Mouse (Mus musculus) layer of hippocampus, postnatal 36 days (tissue): ENCODE measurements around the gene Gm16181. TPM values are rescaled to one million over a fixed set of nuclear protein-coding genes. Genes with fewer than 3 reads are reported as not detected.
"Not testable (repeated sequence)": the region's sequence is repeated elsewhere in the genome, so short reads cannot be mapped to it uniquely, and the experiment has no call there.

Experiments
- DNase-seq, 2 experiments: peaks; one replicate each; pipeline ENCODE4 v3.0.0; 2022
- total RNA-seq, 2 experiments: library from RNA; stranded (reverse); gene quantifications; 2 replicates each; pipeline ENCODE4 v1.2.3; 2021

The Gm16181 gene
- total RNA-seq, 2 experiments from 2014 or later, result not detected

- no peak for DNase-seq
Observed at GRCm38 (mm10) chr17:35232659-35233058, 12.0 kb downstream of the Gm16181 start.

GRCm38 (mm10) chr17:35233114-35233980 is 12.7 kb downstream of the Gm16181 start, which contains the start of gene Atp6v1g2:
Atp6v1g2 (plus strand) TSS chr17:35233660.
- DNase-seq, result no peak

GRCm38 (mm10) chr17:35234090-35234489 is 13.5 kb downstream of the Gm16181 start:
- DNase-seq, result not testable (repeated sequence)

- DNase-seq, result no peak
Observed at GRCm38 (mm10) chr17:35234903-35235302, 14.3 kb downstream of the Gm16181 start.

- peak; percentile 89 to 92 for DNase-seq
Observed at GRCm38 (mm10) chr17:35235614-35236389, 15.2 kb downstream of the Gm16181 start, which contains the start of gene Nfkbil1. Nfkbil1 (minus strand) TSS chr17:35235792.

- DNase-seq, result peak; percentile 99 to 100
Observed at GRCm38 (mm10) chr17:35236390-35236746, 15.7 kb downstream of the Gm16181 start.

- DNase-seq, result no peak
Observed at GRCm38 (mm10) chr17:35236996-35237395, 16.4 kb downstream of the Gm16181 start.

GRCm38 (mm10) chr17:35237504-35237903 is 16.9 kb downstream of the Gm16181 start:
- DNase-seq, result no peak

GRCm38 (mm10) chr17:35239700-35240099 is 19.1 kb downstream of the Gm16181 start:
- DNase-seq, result no peak

GRCm38 (mm10) chr17:35240384-35241304 is 20.0 kb downstream of the Gm16181 start:
- no peak for DNase-seq

- DNase-seq, result peak; percentile 97
Observed at GRCm38 (mm10) chr17:35241305-35242014, 20.8 kb downstream of the Gm16181 start, which contains the start of gene Ddx39b. Ddx39b (plus strand) TSS chr17:35241746.

GRCm38 (mm10) chr17:35242015-35242941 is 21.6 kb downstream of the Gm16181 start:
- DNase-seq, result peak in 1 of 2 experiments; percentile 48

- peak in 1 of 2 experiments; percentile 55 for DNase-seq
Observed at GRCm38 (mm10) chr17:35243086-35243485, 22.5 kb downstream of the Gm16181 start.

GRCm38 (mm10) chr17:35244999-35245398 is 24.4 kb downstream of the Gm16181 start:
- DNase-seq, result no peak

GRCm38 (mm10) chr17:35245731-35246623 is 25.3 kb downstream of the Gm16181 start:
- no peak for DNase-seq

- no peak for DNase-seq
Observed at GRCm38 (mm10) chr17:35247144-35247543, 26.5 kb downstream of the Gm16181 start.

- DNase-seq, result no peak
Observed at GRCm38 (mm10) chr17:35248986-35249385, 28.4 kb downstream of the Gm16181 start.

GRCm38 (mm10) chr17:35249451-35250197 is 29.0 kb downstream of the Gm16181 start:
- DNase-seq, result no peak
